Mouse (Mus musculus): ENCODE measurements at regions not wholly inside any gene's neighbourhood (a gene's known extent, or its start where the extent isn't known, plus 50 kb on each side); places are given as distances from the start of the nearest gene placed in this dataset.

- TF ChIP-seq RAD21 (IDR thresholded peaks at IDR 0.05; ENCODE audit: low read depth, low read length) (no peak), CTCF (IDR thresholded peaks at IDR 0.05 in 2 of 3, conservative IDR thresholded peaks at IDR 0.05 in 1 of 3; ENCODE audit: control insufficient read depth in 1 of 3, insufficient read depth in 1 of 3, low read depth in 2 of 3, low read length in 3 of 3, poor library complexity in 1 of 3, severe bottlenecking in 1 of 3) (no peak), MAZ (IDR thresholded peaks at IDR 0.05; ENCODE audit: low read depth, low read length) (no peak), MAX (IDR thresholded peaks at IDR 0.05; ENCODE audit: low read length) (no peak), JUND (IDR thresholded peaks at IDR 0.05; ENCODE audit: low read depth, low read length) (no peak), ELF1 (IDR thresholded peaks at IDR 0.05; ENCODE audit: low read depth, low read length) (no peak), RCOR1 (IDR thresholded peaks at IDR 0.05; ENCODE audit: low read depth, low read length) (no peak), TAL1 (IDR thresholded peaks at IDR 0.05; ENCODE audit: low read length) (no peak), ZNF384 (IDR thresholded peaks at IDR 0.05; ENCODE audit: low read depth, low read length) (no peak), E2F4 (IDR thresholded peaks at IDR 0.05; ENCODE audit: borderline replicate concordance, low read depth, low read length) (no peak), MAFK (IDR thresholded peaks at IDR 0.05; ENCODE audit: borderline replicate concordance, low read depth, low read length) (no peak), USF2 (IDR thresholded peaks at IDR 0.05; ENCODE audit: borderline replicate concordance in 1 of 2, insufficient read depth in 1 of 2, low read depth in 1 of 2, low read length in 2 of 2) (no peak), EP300 (IDR thresholded peaks at IDR 0.05; ENCODE audit: low read depth in 1 of 2, low read length in 2 of 2) (no peak)
These were observed 59.0 kb downstream of the Gm26897 start for GRCm38 (mm10) chr5:111792746-111793145.
